Mouse (Mus musculus) hindbrain, embryonic 11.5 days (tissue): ENCODE results near the gene Rab8b. TPM values are rescaled to one million over a fixed set of nuclear protein-coding genes. Genes with fewer than 3 reads are reported as not detected.
"Not testable (repeated sequence)": the region's sequence is repeated elsewhere in the genome, so short reads cannot be mapped to it uniquely, and the experiment has no call there.

ENCODE experiments used
- ATAC-seq: fragments of 200-750 bp; cut with Nextera tagmentation; 2 replicates; pipeline ENCODE4 v1.8.0; 2017; ENCODE audit warnings: mild to moderate bottlenecking, moderate TSS enrichment, moderate library complexity; ENCODE audit not compliant: low FRiP score
- DNase-seq: peaks from one replicate; pipeline ENCODE4 v3.0.0-alpha.2; 2015; ENCODE audit warnings: low spot score
- H3K27ac ChIP-seq: fragments of 300-500 bp; sonication (generic); 2 replicates; pipeline ENCODE4 v1.5.1; 2014; ENCODE audit warnings: mild to moderate bottlenecking, low read depth, low read length
- H3K27me3 ChIP-seq: fragments of 300-500 bp; sonication (generic); 2 replicates; pipeline ENCODE4 v1.6.1; 2014; ENCODE audit warnings: mild to moderate bottlenecking, low read length, moderate library complexity, mixed read lengths; ENCODE audit not compliant: control insufficient read depth, insufficient read depth
- H3K36me3 ChIP-seq: fragments of 300-500 bp; sonication (generic); 2 replicates; pipeline ENCODE4 v1.6.1; 2014; ENCODE audit warnings: mild to moderate bottlenecking, low read length, moderate library complexity, mixed read lengths; ENCODE audit not compliant: control insufficient read depth, insufficient read depth
- H3K4me1 ChIP-seq: fragments of 300-500 bp; sonication (generic); replicated peaks from 2 replicates; pipeline ENCODE4 v1.6.1; 2014; ENCODE audit warnings: low read length, mixed read lengths; ENCODE audit not compliant: control insufficient read depth, insufficient read depth
- H3K4me2 ChIP-seq: fragments of 300-500 bp; sonication (generic); replicated peaks from 2 replicates; pipeline ENCODE4 v1.6.1; 2014; ENCODE audit warnings: mild to moderate bottlenecking, low read depth, low read length
- H3K4me3 ChIP-seq: fragments of 300-500 bp; sonication (generic); 2 replicates; pipeline ENCODE4 v1.5.1; 2014; ENCODE audit warnings: low read depth, low read length
- H3K9ac ChIP-seq: fragments of 300-500 bp; sonication (generic); 2 replicates; pipeline ENCODE4 v1.6.1; 2014; ENCODE audit warnings: low read depth, low read length
- H3K9me3 ChIP-seq: fragments of 300-500 bp; sonication (generic); 2 replicates; pipeline ENCODE4 v1.6.1; 2016; ENCODE audit warnings: low read length; ENCODE audit not compliant: control insufficient read depth
- whole genome bisulfite sequencing: fragments of 180-500 bp; shearing (Covaris S2); extraction: QIAGEN DNeasy Blood & Tissue Kit; methylation state at CpG from one replicate; pipeline ENCODE4 v1.1.7; 2014; 5-methylcytosine and 5-hydroxymethylcytosine counted together
- polyA plus RNA-seq: library from polyadenylated mRNA; unstranded; fragments of >200 nt; fragmentation: Nextera tagmentation; extraction: Ambion mirVana; gene quantifications from 2 replicates; pipeline ENCODE4 v1.2.1, GENCODE M21; 2014

Rab8b gene
- polyA plus RNA-seq, 1 experiment from 2014 or later: 34.3 TPM

DNA sequence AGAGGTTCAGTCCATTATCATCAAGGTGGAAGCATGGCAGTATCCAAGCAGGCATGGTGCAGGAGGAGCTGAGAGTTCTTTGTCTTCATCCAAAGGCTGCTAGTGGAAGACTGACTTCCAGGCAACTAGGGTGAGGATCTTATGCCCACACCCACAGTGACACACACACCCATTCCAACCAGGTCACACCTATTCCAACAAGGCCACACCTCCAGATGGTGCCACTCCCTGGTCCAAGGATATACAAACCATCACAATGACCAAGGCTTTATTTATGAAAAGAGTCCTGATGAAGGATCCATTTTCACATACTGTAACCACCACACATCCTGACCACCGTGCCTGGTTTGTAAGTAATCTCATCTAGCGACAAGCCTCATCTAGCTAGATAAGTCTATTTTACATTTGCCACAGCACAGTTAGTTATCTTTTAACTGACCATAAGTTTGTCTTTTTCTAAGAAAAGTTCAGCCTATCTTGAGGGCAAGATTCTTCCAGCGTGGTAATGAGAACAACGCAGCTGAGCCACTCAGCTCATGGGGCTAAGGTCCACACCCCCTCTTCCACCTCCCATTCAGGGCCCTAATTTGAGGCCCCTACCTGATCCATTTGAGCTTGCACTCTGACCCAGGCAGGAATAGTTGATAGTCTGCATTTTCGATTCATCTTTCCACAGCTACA lies 6.1 kb downstream of the Rab8b start:
- H3K27ac ChIP-seq, DNase-seq, H3K9me3 ChIP-seq, H3K4me3 ChIP-seq, H3K4me1 ChIP-seq, ATAC-seq, H3K36me3 ChIP-seq, H3K4me2 ChIP-seq, H3K27me3 ChIP-seq, H3K9ac ChIP-seq: not testable (repeated sequence)
- WGBS: 95% methylated on average over 5 of the region's 5 CpGs

DNA sequence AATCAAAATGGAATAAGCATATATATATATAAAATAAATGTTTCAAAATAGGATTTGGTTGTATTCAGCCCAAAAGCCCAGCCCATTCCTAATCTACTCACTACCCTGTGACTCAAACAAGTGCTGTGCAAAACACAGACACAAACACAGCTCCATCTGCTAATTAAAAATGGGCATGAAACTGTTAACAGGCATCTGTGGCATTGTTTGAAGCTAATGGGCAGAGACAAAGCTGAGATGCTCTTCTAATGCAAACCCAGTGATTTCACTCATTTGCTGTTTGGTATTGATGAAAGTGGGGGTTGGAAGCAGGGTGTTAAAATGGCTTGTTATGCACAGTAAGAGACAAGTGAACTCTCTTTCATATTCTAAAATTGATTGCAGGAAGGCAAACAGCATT lies 7.2 kb downstream of the Rab8b start:
- DNase-seq (no peak), ATAC-seq (no peak)
- no peaks in the 10 kb centered on the region for H3K4me1 ChIP-seq
- H3K36me3 ChIP-seq: no peaks in the 10 kb centered on the region
- no peaks in the 10 kb centered on the region for H3K27me3 ChIP-seq
- no peak overlapping the region for H3K4me3 ChIP-seq
- H3K4me2 ChIP-seq: no peak overlapping the region
- H3K27ac ChIP-seq: no peak overlapping the region
- no peak overlapping the region for H3K9ac ChIP-seq
- H3K9me3 ChIP-seq: no peaks in the 10 kb centered on the region

DNA sequence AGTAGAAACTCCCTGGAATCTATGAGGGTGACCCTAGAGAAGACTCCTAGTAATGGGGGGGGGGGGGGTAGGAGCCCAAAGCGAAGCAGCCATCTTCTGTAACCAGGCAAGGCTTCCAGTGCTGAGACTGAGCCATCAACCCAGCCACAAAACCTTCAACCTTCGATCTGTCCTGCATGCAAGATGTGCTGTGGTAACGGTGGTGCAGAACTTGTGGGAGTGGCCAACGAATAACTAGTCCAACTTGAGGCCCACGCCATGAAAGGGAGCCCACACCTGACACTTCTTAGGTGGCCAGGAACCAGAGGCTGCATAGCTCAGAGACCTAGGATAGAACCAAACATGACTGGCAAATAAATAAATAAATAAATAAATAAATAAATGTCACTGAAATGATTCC lies 8.8 kb downstream of the Rab8b start:
- no peak for ATAC-seq
- Histone ChIP-seq H3K27me3 (no peaks in the 10 kb centered on the region), H3K4me1 (no peaks in the 10 kb centered on the region), H3K27ac (no peak overlapping the region), H3K9ac (no peak overlapping the region), H3K36me3 (no peaks in the 10 kb centered on the region), H3K4me2 (no peak overlapping the region), H3K4me3 (no peak overlapping the region), H3K9me3 (no peaks in the 10 kb centered on the region)
- DNase-seq: no peak
- 95% methylated on average over 5 of the region's 5 CpGs for WGBS

DNA sequence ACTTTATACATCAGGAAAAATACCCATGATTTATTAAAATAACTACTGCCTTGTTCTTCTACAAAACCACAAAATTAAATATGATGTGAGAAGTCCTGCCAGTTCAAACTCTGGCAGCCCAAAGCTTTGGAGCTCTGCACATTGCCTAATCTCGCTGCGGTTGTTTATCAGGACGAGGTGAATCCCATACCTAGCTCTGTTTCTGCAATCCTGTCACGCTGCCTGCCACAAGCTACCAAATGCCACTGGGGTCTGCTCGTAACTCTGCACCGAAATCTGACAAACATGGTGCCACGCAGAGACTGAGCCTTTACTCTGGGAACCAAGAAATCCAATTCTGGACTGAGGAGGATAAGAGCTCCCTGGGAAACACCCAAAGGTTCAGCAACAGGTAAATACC lies 9.6 kb downstream of the Rab8b start:
- no peak for ATAC-seq
- Histone ChIP-seq H3K4me1 (no peaks in the 10 kb centered on the region), H3K27me3 (no peaks in the 10 kb centered on the region), H3K27ac (no peak overlapping the region), H3K9ac (no peak overlapping the region), H3K4me3 (no peak overlapping the region), H3K9me3 (no peaks in the 10 kb centered on the region), H3K4me2 (no peak overlapping the region), H3K36me3 (no peaks in the 10 kb centered on the region)
- WGBS: 84% methylated on average over 7 of the region's 7 CpGs
- DNase-seq: no peak

DNA sequence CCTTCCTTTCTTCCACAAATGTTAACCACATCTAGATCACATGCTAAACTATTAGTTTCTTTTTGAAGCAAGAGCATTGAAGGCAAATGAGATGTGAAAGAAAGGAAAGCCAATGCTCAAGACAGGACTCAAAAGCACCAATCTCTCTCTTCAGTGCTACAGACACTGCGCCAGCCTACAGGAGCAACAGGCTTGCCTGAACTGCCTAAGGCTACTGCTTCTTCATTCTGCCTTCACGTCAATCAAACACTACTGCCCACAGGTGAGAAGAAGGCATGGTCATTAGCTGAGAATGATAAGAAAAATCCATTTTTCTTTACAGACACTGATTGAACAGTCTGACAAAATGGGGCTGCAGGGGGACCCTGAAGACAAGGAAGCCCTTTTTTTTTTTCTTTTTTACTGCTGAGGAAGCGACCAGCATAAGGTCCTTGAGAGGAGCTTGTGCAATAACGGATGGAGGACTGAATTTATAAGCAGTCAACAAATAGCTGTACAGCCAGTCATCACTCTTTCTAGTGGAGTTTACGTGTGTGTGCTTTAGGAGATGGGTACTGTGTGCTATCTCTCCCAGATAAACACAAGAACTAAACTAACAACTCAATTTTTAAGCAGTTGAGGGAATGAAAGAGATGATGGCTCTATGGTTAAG lies 11.6 kb downstream of the Rab8b start:
- WGBS: 93% methylated on average over 5 of the region's 5 CpGs

DNA sequence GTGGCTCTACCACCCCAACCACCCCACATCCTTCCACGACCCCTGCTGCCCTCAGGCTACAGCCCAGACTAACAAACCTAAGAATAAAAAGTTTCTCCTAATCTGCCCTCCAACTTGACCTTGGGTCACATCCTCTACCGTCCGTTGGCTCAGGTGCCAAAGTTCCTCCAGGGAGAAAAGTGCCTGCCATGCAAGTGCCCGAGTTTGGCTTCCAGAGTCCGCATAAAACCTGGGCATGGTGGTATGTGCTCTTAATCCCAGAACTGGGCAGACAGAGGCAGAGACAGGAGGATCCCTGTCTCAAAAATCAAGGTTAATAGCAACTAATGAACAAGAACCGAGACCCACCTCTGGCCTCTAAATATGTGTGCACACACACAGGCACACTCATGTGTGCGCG lies 12.4 kb downstream of the Rab8b start:
- H3K4me3 ChIP-seq: no peak overlapping the region
- no peak overlapping the region for H3K4me2 ChIP-seq
- DNase-seq (no peak), ATAC-seq (no peak)
- H3K36me3 ChIP-seq: no peaks in the 10 kb centered on the region
- no peaks in the 10 kb centered on the region for H3K9me3 ChIP-seq
- WGBS: 87% methylated on average over 8 of the region's 8 CpGs
- no peaks in the 10 kb centered on the region for H3K27me3 ChIP-seq
- no peaks in the 10 kb centered on the region for H3K4me1 ChIP-seq
- H3K27ac ChIP-seq: no peak overlapping the region
- H3K9ac ChIP-seq: no peak overlapping the region

More for the DNA sequence above, 11.6 kb downstream of the Rab8b start:
- ATAC-seq: no peak
- no peak for DNase-seq
- H3K4me1 ChIP-seq: no peaks in the 10 kb centered on the region
- no peaks in the 10 kb centered on the region for H3K27me3 ChIP-seq
- no peaks in the 10 kb centered on the region for H3K9me3 ChIP-seq
- no peak overlapping the region for H3K4me2 ChIP-seq
- no peak overlapping the region for H3K9ac ChIP-seq
- H3K27ac ChIP-seq: no peak overlapping the region
- no peak overlapping the region for H3K4me3 ChIP-seq
- H3K36me3 ChIP-seq: no peaks in the 10 kb centered on the region

GRCm38 (mm10) chr9:66905990-66906389 lies 13.5 kb downstream of the Rab8b start:
- no peak overlapping the region for H3K9ac ChIP-seq
- H3K27ac ChIP-seq: no peak overlapping the region
- H3K4me2 ChIP-seq: no peak overlapping the region
- ATAC-seq (no peak), DNase-seq (no peak)
- 79% methylated on average over 9 of the region's 9 CpGs for WGBS
- no peak overlapping the region for H3K4me3 ChIP-seq
- H3K4me1 ChIP-seq: no peaks in the 10 kb centered on the region
- no peaks in the 10 kb centered on the region for H3K27me3 ChIP-seq
- H3K9me3 ChIP-seq: no peaks in the 10 kb centered on the region
- H3K36me3 ChIP-seq: no peaks in the 10 kb centered on the region

- no peak overlapping the region for H3K27ac ChIP-seq
These were observed 20.0 kb downstream of the Rab8b start for GRCm38 (mm10) chr9:66899526-66899925.

GRCm38 (mm10) chr9:66899072-66899471 lies 20.4 kb downstream of the Rab8b start:
- Histone ChIP-seq H3K4me3 (no peak overlapping the region), H3K4me1 (no peaks in the 10 kb centered on the region), H3K27me3 (no peaks in the 10 kb centered on the region), H3K27ac (no peak overlapping the region), H3K9me3 (no peaks in the 10 kb centered on the region), H3K4me2 (no peak overlapping the region), H3K36me3 (no peaks in the 10 kb centered on the region), H3K9ac (no peak overlapping the region)
- no peak for DNase-seq
- WGBS: 85% methylated on average over 2 of the region's 2 CpGs
- no peak for ATAC-seq

More at GRCm38 (mm10) chr9:66899526-66899925, 20.0 kb downstream of the Rab8b start:
- H3K4me1 ChIP-seq: no peaks in the 10 kb centered on the region
- ATAC-seq: no peak
- no peaks in the 10 kb centered on the region for H3K27me3 ChIP-seq
- H3K4me2 ChIP-seq: no peak overlapping the region
- H3K4me3 ChIP-seq: no peak overlapping the region
- no peak overlapping the region for H3K9ac ChIP-seq
- H3K36me3 ChIP-seq: no peaks in the 10 kb centered on the region
- 86% methylated on average over 4 of the region's 4 CpGs for WGBS
- H3K9me3 ChIP-seq: no peaks in the 10 kb centered on the region
- no peak for DNase-seq
